Mouse (Mus musculus) forebrain, embryonic 10.5 days (tissue): ENCODE data around the gene Far2. TPM values are rescaled to one million over a fixed set of nuclear protein-coding genes. Genes with fewer than 3 reads are reported as not detected.

Experiments
- DNase-seq: peaks from one replicate; pipeline ENCODE4 v3.0.0-alpha.2; 2017; ENCODE audit warnings: low spot score; ENCODE audit errors: extremely low spot score
- H3K27ac ChIP-seq: fragments of 300-500 bp; sonication (generic); 2 replicates; pipeline ENCODE4 v1.5.1; 2016; ENCODE audit warnings: mild to moderate bottlenecking
- H3K27me3 ChIP-seq: fragments of 300-500 bp; sonication (generic); 2 replicates; pipeline ENCODE4 v1.6.1; 2016; ENCODE audit warnings: mild to moderate bottlenecking; ENCODE audit not compliant: poor library complexity, severe bottlenecking
- H3K36me3 ChIP-seq: fragments of 300-500 bp; sonication (generic); replicated peaks from 2 replicates; pipeline ENCODE4 v1.6.1; 2016; ENCODE audit warnings: mild to moderate bottlenecking, moderate library complexity
- H3K4me1 ChIP-seq: fragments of 300-500 bp; sonication (generic); 2 replicates; pipeline ENCODE4 v1.6.1; 2016
- H3K4me3 ChIP-seq: fragments of 300-500 bp; sonication (generic); 2 replicates; pipeline ENCODE4 v1.5.1; 2016; ENCODE audit warnings: mild to moderate bottlenecking, moderate library complexity
- H3K9me3 ChIP-seq: fragments of 300-500 bp; sonication (generic); 2 replicates; pipeline ENCODE4 v1.6.1; 2016; ENCODE audit warnings: mild to moderate bottlenecking, moderate library complexity
- WGBS: fragments of 180-500 bp; shearing (Covaris S2); methylation state at CpG from one replicate; pipeline ENCODE4 v1.1.7; 2016; 5-methylcytosine and 5-hydroxymethylcytosine counted together
- polyA plus RNA-seq: library from polyadenylated mRNA; unstranded; fragments of >200 nt; fragmentation: Nextera tagmentation; extraction: Ambion mirVana; gene quantifications from 2 replicates; pipeline ENCODE4 v1.2.1, GENCODE M21; 2016

Far2 gene
- polyA plus RNA-seq, 1 experiment from 2014 or later, result 1.9 TPM

DNA sequence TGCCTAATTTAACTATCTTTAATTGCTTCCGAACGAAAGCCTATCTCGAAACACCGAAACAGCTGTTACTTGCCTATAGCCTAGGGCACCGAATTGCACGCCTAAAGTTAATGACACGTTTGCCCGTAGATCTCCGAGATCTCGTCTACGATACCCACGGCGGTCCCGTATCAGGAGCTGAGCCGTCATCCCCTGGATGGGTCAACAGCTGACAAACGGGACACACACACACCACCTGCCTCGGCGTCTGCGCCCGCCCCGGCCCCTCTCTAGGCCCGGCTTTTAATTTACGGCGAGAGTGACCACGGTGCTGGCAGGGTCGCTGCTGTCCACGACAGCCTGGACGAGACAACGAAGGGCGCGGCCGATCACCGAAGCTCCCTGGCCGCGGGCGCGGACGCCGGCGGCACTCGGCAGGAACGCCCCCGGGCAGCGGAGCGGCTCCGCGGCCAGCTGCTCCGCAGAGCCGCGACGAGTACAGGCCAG lies 164.4 kb downstream of the Far2 start:
- Histone ChIP-seq H3K36me3 (no peaks in the 10 kb centered on the region; the same call in 1 of the 2 replicates), H3K9me3 (no peaks in the 10 kb centered on the region), H3K27me3 (no peaks in the 10 kb centered on the region), H3K27ac (peak overlapping the region; percentile 98), H3K4me3 (peak overlapping the region; percentile 96), H3K4me1 (peaks cover 19% of the 10 kb centered on the region)
- no peak for DNase-seq
- under 1% methylated on average over 51 of the region's 51 CpGs for WGBS

DNA sequence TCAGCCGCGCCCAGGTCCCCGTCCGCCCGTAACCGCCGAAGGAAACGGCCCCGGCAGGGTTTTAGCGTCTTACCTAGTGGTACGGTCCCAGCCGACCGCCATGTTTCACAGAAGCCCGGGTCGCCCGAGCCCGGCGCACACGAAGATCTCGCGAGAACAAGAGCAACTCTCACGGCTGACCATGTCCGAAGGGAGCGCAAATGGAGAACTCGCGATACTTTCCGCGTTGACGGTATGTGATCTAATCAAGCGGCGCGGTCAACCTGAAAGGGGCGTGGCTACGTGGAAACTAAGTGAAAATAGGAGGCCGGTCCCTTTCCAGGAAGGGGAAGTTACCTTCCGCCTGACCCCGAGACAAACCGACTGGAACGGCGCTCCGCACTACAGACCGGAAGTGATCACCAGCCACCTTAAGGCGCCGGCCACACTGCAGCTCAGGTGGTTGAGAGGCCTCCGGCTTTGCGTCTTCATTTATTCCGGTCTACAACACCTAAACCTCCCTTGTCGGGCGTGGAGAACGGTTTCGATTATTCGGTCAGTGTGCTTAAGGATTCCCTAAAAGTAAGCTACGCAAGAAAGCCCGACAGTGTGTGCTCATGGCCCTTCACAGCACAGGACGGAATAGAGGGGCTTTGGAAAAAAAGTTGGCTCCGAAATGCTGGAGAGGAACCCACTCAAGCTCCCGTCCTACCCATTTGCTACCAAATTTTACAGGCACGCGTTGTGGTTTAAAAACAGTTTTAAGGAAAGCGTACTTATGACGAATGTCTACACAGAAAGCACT lies 165.0 kb downstream of the Far2 start, which contains the start of gene Ergic2:
Ergic2 (minus strand) TSS at position 478 of the 784 bp plus-strand sequence.
- H3K4me1 ChIP-seq, result peaks cover 19% of the 10 kb centered on the region
- DNase-seq, result peak; percentile 96
- H3K27me3 ChIP-seq, result no peaks in the 10 kb centered on the region
- no peaks in the 10 kb centered on the region for H3K36me3 ChIP-seq
- WGBS, result under 1% methylated on average over 61 of the region's 61 CpGs
- peak within 1 kb of the TSS; percentile 98 for H3K27ac ChIP-seq
- peak within 1 kb of the TSS; percentile 96 for H3K4me3 ChIP-seq
- H3K9me3 ChIP-seq, result no peaks in the 10 kb centered on the region

DNA sequence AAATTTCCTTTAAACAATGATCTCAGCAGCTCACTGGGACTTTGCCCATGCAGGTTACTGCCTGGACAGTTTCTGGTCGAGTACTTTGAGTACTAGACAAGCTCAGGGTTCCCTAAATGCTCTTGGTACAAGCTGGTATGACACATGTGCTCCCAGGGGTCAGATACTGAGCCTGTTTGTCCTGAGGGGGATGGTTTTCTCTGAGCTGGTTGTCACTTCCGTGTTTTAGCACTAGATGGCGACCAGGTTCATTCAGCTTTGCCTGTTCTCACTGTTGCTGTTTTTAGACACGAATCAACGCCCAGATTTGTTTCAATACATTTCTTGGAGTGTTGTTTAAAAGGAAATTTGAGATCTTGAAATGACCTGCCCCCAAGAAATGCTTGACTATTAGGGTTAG lies 167.7 kb downstream of the Far2 start:
- Histone ChIP-seq H3K4me1 (peaks cover 19% of the 10 kb centered on the region), H3K9me3 (no peaks in the 10 kb centered on the region), H3K27ac (no peak overlapping the region), H3K27me3 (no peaks in the 10 kb centered on the region), H3K36me3 (no peaks in the 10 kb centered on the region), H3K4me3 (no peak overlapping the region)
- 20% methylated on average over 5 of the region's 5 CpGs for WGBS
- peak; percentile 52 for DNase-seq

DNA sequence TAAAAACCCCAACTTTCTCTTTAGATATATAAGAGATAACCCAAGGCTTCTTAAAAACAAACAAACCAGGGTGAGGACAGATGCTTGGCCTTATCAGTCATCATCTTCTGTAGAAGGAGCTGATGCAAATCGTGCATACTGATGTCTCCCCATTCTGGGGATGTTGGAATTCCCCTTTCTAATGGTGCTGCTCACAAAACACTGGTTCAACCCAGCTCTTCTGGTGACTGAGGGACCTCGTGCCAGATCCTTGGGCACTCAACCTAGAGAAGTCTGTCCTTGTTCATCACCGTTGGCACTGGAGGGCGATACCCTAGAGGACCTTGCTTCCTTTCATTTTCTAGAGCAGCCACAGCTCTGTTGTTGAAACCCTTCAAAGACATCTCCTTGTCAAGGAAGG lies 169.7 kb downstream of the Far2 start:
- H3K27me3 ChIP-seq, result no peaks in the 10 kb centered on the region
- no peak overlapping the region for H3K27ac ChIP-seq
- H3K9me3 ChIP-seq, result no peaks in the 10 kb centered on the region
- no peak overlapping the region for H3K4me3 ChIP-seq
- 90% methylated on average over 4 of the region's 4 CpGs for WGBS
- no peak for DNase-seq
- no peaks in the 10 kb centered on the region for H3K36me3 ChIP-seq
- peaks cover 8% of the 10 kb centered on the region for H3K4me1 ChIP-seq

- H3K4me1 ChIP-seq, result no peaks in the 10 kb centered on the region
- no peaks in the 10 kb centered on the region for H3K36me3 ChIP-seq
- H3K4me3 ChIP-seq, result no peak overlapping the region
- no peaks in the 10 kb centered on the region for H3K27me3 ChIP-seq
- DNase-seq, result no peak
- no peaks in the 10 kb centered on the region for H3K9me3 ChIP-seq
- H3K27ac ChIP-seq, result no peak overlapping the region
- WGBS, result 89% methylated on average over 2 of the region's 2 CpGs
Measured at GRCm38 (mm10) chr6:148218235-148219076, 171.4 kb downstream of the Far2 start.

GRCm38 (mm10) chr6:148222686-148223085 lies 175.6 kb downstream of the Far2 start:
- Histone ChIP-seq H3K27me3 (no peaks in the 10 kb centered on the region), H3K4me1 (no peaks in the 10 kb centered on the region), H3K27ac (no peak overlapping the region), H3K36me3 (no peaks in the 10 kb centered on the region), H3K4me3 (no peak overlapping the region), H3K9me3 (no peaks in the 10 kb centered on the region)
- WGBS, result 68% methylated on average over 2 of the region's 2 CpGs
- DNase-seq, result no peak

GRCm38 (mm10) chr6:148227542-148227941 lies 180.5 kb downstream of the Far2 start:
- DNase-seq, result no peak
- Histone ChIP-seq H3K27ac (no peak overlapping the region), H3K4me3 (no peak overlapping the region), H3K36me3 (no peaks in the 10 kb centered on the region), H3K4me1 (no peaks in the 10 kb centered on the region), H3K27me3 (no peaks in the 10 kb centered on the region), H3K9me3 (no peaks in the 10 kb centered on the region)
- WGBS, result 74% methylated on average over 3 of the region's 3 CpGs

Other genes with a start within 250 kb of the Far2 start
- gene Ergic2, start 165.1 kb downstream of the Far2 start, polyA plus RNA-seq, result 194 and 207 TPM in 2 replicates